Mouse (Mus musculus) heart, embryonic 12.5 days (tissue): ENCODE results near the gene Wbp1l. TPM values are rescaled to one million over a fixed set of nuclear protein-coding genes. Genes with fewer than 3 reads are reported as not detected.

Experiments
- ATAC-seq: fragments of 200-750 bp; cut with Nextera tagmentation; 2 replicates; pipeline ENCODE4 v1.8.0; 2017; ENCODE audit warnings: moderate TSS enrichment, moderate library complexity; ENCODE audit not compliant: insufficient number of reproducible peaks, low FRiP score
- H3K27ac ChIP-seq: fragments of 300-500 bp; sonication (generic); 2 replicates; pipeline ENCODE4 v1.5.1; 2016; ENCODE audit warnings: mild to moderate bottlenecking, moderate library complexity; ENCODE audit not compliant: poor library complexity, severe bottlenecking
- H3K27me3 ChIP-seq: fragments of 300-500 bp; sonication (generic); replicated peaks from 2 replicates; pipeline ENCODE4 v1.6.1; 2016; ENCODE audit warnings: mild to moderate bottlenecking, moderate library complexity
- H3K36me3 ChIP-seq: fragments of 300-500 bp; sonication (generic); 2 replicates; pipeline ENCODE4 v1.6.1; 2016; ENCODE audit warnings: mild to moderate bottlenecking, moderate library complexity
- H3K4me1 ChIP-seq: fragments of 300-500 bp; sonication (generic); replicated peaks from 2 replicates; pipeline ENCODE4 v1.6.1; 2016; ENCODE audit warnings: mild to moderate bottlenecking
- H3K4me2 ChIP-seq: fragments of 300-500 bp; sonication (generic); 2 replicates; pipeline ENCODE4 v1.6.1; 2016; ENCODE audit warnings: mild to moderate bottlenecking, moderate library complexity
- H3K4me3 ChIP-seq: fragments of 300-500 bp; sonication (generic); 2 replicates; pipeline ENCODE4 v1.5.1; 2016; ENCODE audit warnings: mild to moderate bottlenecking
- H3K9ac ChIP-seq: fragments of 300-500 bp; sonication (generic); 2 replicates; pipeline ENCODE4 v1.6.1; 2016; ENCODE audit warnings: mild to moderate bottlenecking, moderate library complexity
- H3K9me3 ChIP-seq: fragments of 300-500 bp; sonication (generic); replicated peaks from 2 replicates; pipeline ENCODE4 v1.6.1; 2016; ENCODE audit warnings: mild to moderate bottlenecking, moderate library complexity
- WGBS: fragments of 180-500 bp; shearing (Covaris S2); methylation state at CpG from one replicate; pipeline ENCODE4 v1.1.7; 2016; 5-methylcytosine and 5-hydroxymethylcytosine counted together
- polyA plus RNA-seq: library from polyadenylated mRNA; unstranded; fragments of >200 nt; fragmentation: Nextera tagmentation; extraction: Ambion mirVana; gene quantifications from 2 replicates; pipeline ENCODE4 v1.2.1, GENCODE M21; 2016

Gene Wbp1l
- polyA plus RNA-seq, 1 experiment from 2014 or later: 55.6 TPM

GRCm38 (mm10) chr19:46689460-46690372 is 90.8 kb downstream of the Wbp1l start, which contains the start of gene Borcs7:
TSS of gene Borcs7 (plus strand) at chr19:46689906.
- WGBS: 2% methylated on average over 44 of the region's 44 CpGs
- peak; percentile 92 for ATAC-seq
- Histone ChIP-seq H3K4me1 (peaks cover 5% of the 10 kb centered on the region), H3K27me3 (no peaks in the 10 kb centered on the region), H3K9me3 (no peaks in the 10 kb centered on the region), H3K36me3 (peaks cover 7% of the 10 kb centered on the region), H3K9ac (peak within 1 kb of the TSS; percentile 91), H3K4me3 (peak within 1 kb of the TSS; percentile 83), H3K27ac (peak within 1 kb of the TSS; percentile 49; the same call in 1 of the 2 replicates), H3K4me2 (peak within 1 kb of the TSS; percentile 71)

- no peak for ATAC-seq
- H3K4me3 ChIP-seq: peak overlapping the region; percentile 83
- 72% methylated on average over 11 of the region's 11 CpGs for WGBS
- peaks cover 14% of the 10 kb centered on the region for H3K36me3 ChIP-seq
- H3K27me3 ChIP-seq: no peaks in the 10 kb centered on the region
- peaks cover 5% of the 10 kb centered on the region for H3K4me1 ChIP-seq
- peak overlapping the region; percentile 91 for H3K9ac ChIP-seq
- H3K27ac ChIP-seq: peak overlapping the region; percentile 49; the same call in 1 of the 2 replicates
- H3K4me2 ChIP-seq: peak overlapping the region; percentile 71
- no peaks in the 10 kb centered on the region for H3K9me3 ChIP-seq
Observed at GRCm38 (mm10) chr19:46690387-46690786, 91.5 kb downstream of the Wbp1l start.

GRCm38 (mm10) chr19:46691078-46691477 is 92.2 kb downstream of the Wbp1l start:
- H3K27ac ChIP-seq: no peak overlapping the region
- no peak for ATAC-seq

GRCm38 (mm10) chr19:46693146-46693545 is 94.3 kb downstream of the Wbp1l start:
- 80% methylated on average over 4 of the region's 4 CpGs for WGBS
- no peak overlapping the region for H3K4me3 ChIP-seq
- ATAC-seq: no peak

More at GRCm38 (mm10) chr19:46691078-46691477, 92.2 kb downstream of the Wbp1l start:
- H3K4me1 ChIP-seq: peaks cover 5% of the 10 kb centered on the region
- WGBS: 77% methylated on average over 2 of the region's 2 CpGs
- no peak overlapping the region for H3K4me2 ChIP-seq
- no peak overlapping the region for H3K4me3 ChIP-seq
- H3K9ac ChIP-seq: no peak overlapping the region
- no peaks in the 10 kb centered on the region for H3K27me3 ChIP-seq
- H3K9me3 ChIP-seq: no peaks in the 10 kb centered on the region
- peaks cover 15% of the 10 kb centered on the region for H3K36me3 ChIP-seq

GRCm38 (mm10) chr19:46696482-46696881 is 97.6 kb downstream of the Wbp1l start:
- H3K4me2 ChIP-seq: no peak overlapping the region
- no peak overlapping the region for H3K9ac ChIP-seq
- no peak overlapping the region for H3K27ac ChIP-seq
- no peak for ATAC-seq
- peaks cover 40% of the 10 kb centered on the region for H3K36me3 ChIP-seq
- H3K27me3 ChIP-seq: no peaks in the 10 kb centered on the region
- WGBS: 90% methylated on average over 8 of the region's 8 CpGs
- H3K9me3 ChIP-seq: no peaks in the 10 kb centered on the region
- no peaks in the 10 kb centered on the region for H3K4me1 ChIP-seq
- H3K4me3 ChIP-seq: no peak overlapping the region

More at GRCm38 (mm10) chr19:46693146-46693545, 94.3 kb downstream of the Wbp1l start:
- Histone ChIP-seq H3K4me1 (peaks cover 5% of the 10 kb centered on the region), H3K4me2 (no peak overlapping the region), H3K36me3 (peaks cover 27% of the 10 kb centered on the region), H3K27ac (no peak overlapping the region), H3K9ac (no peak overlapping the region), H3K9me3 (no peaks in the 10 kb centered on the region), H3K27me3 (no peaks in the 10 kb centered on the region)

GRCm38 (mm10) chr19:46696943-46697342 is 98.1 kb downstream of the Wbp1l start:
- WGBS: 93% methylated on average over 7 of the region's 7 CpGs
- Histone ChIP-seq H3K9ac (no peak overlapping the region), H3K36me3 (peaks cover 43% of the 10 kb centered on the region), H3K27me3 (no peaks in the 10 kb centered on the region), H3K9me3 (no peaks in the 10 kb centered on the region), H3K4me3 (no peak overlapping the region), H3K4me1 (no peaks in the 10 kb centered on the region), H3K4me2 (no peak overlapping the region), H3K27ac (no peak overlapping the region)
- ATAC-seq: no peak

- 61% methylated on average over 19 of the region's 19 CpGs for WGBS
- no peaks in the 10 kb centered on the region for H3K27me3 ChIP-seq
- H3K4me1 ChIP-seq: no peaks in the 10 kb centered on the region
- H3K9ac ChIP-seq: no peak overlapping the region
- no peak overlapping the region for H3K27ac ChIP-seq
- no peak overlapping the region for H3K4me2 ChIP-seq
- H3K36me3 ChIP-seq: peaks cover 45% of the 10 kb centered on the region
- no peaks in the 10 kb centered on the region for H3K9me3 ChIP-seq
- H3K4me3 ChIP-seq: no peak overlapping the region
- ATAC-seq: no peak
Observed at GRCm38 (mm10) chr19:46697840-46698517, 99.1 kb downstream of the Wbp1l start.

- 74% methylated on average over 10 of the region's 10 CpGs for WGBS
- H3K27me3 ChIP-seq: no peaks in the 10 kb centered on the region
- H3K9ac ChIP-seq: no peak overlapping the region
- peaks cover 45% of the 10 kb centered on the region for H3K36me3 ChIP-seq
- no peaks in the 10 kb centered on the region for H3K4me1 ChIP-seq
- H3K27ac ChIP-seq: no peak overlapping the region
- no peaks in the 10 kb centered on the region for H3K9me3 ChIP-seq
- H3K4me2 ChIP-seq: no peak overlapping the region
- H3K4me3 ChIP-seq: no peak overlapping the region
- ATAC-seq: 0 out of 2 replicates have a peak, but pooled peaks have one; percentile 25
Observed at GRCm38 (mm10) chr19:46699011-46699481, 100.2 kb downstream of the Wbp1l start.

GRCm38 (mm10) chr19:46701156-46701555 is 102.3 kb downstream of the Wbp1l start:
- Histone ChIP-seq H3K4me1 (no peaks in the 10 kb centered on the region; the same call in 1 of the 2 replicates), H3K4me3 (no peak overlapping the region), H3K9me3 (no peaks in the 10 kb centered on the region), H3K9ac (no peak overlapping the region), H3K27me3 (no peaks in the 10 kb centered on the region), H3K36me3 (peaks cover 30% of the 10 kb centered on the region), H3K4me2 (no peak overlapping the region), H3K27ac (no peak overlapping the region)
- no peak for ATAC-seq
- 87% methylated on average over 9 of the region's 9 CpGs for WGBS

GRCm38 (mm10) chr19:46705779-46706495 is 107.1 kb downstream of the Wbp1l start:
- Histone ChIP-seq H3K9ac (no peak overlapping the region), H3K4me1 (peaks cover 20% of the 10 kb centered on the region), H3K27ac (no peak overlapping the region), H3K9me3 (no peaks in the 10 kb centered on the region), H3K27me3 (no peaks in the 10 kb centered on the region), H3K36me3 (peaks cover 28% of the 10 kb centered on the region), H3K4me2 (no peak overlapping the region), H3K4me3 (no peak overlapping the region)
- ATAC-seq: no peak
- WGBS: 42% methylated on average over 7 of the region's 7 CpGs
